Mouse (Mus musculus): ENCODE measurements around the gene Ak5. TPM values are rescaled to one million over a fixed set of nuclear protein-coding genes. Genes with fewer than 3 reads are reported as not detected.

Gene Ak5
- polyA plus RNA-seq, 1 experiment, result 0.18 TPM

DNA sequence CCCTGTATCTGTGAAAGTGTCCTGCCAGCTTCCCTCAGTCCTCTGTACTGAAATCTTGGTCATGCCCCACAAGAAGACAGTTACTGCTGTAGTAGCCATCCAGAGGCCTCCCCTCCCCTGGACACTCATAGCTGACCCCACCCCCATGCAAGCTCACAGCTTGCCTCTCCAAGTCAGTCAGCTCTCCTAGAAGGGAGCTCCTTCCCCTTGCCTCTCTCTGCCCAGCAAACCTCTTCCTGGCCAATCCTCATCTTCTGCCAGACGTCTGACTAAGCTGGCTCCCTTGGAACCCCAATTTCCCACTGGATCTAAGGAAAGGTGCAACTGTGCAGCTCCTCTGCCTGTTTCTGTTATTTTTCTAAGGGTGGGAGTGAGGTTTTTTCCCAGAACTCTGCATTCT is 90.9 kb downstream of the Ak5 start:
- H3K79me2 ChIP-seq (ENCODE audit: control insufficient read depth, insufficient read depth), result no peaks in the 10 kb centered on the region
- H3ac ChIP-seq (ENCODE audit: control insufficient read depth, insufficient read length, low read depth), result no peak overlapping the region
- H3K4me3 ChIP-seq (ENCODE audit: insufficient read depth, poor library complexity, severe bottlenecking), result no peak overlapping the region
- H3K27me3 ChIP-seq (ENCODE audit: control insufficient read depth, insufficient read depth, insufficient read length), result no peaks in the 10 kb centered on the region
- H3K36me3 ChIP-seq (ENCODE audit: control insufficient read depth, insufficient read depth), result no peaks in the 10 kb centered on the region
- H3K79me3 ChIP-seq (ENCODE audit: low read depth), result no peaks in the 10 kb centered on the region
- TF ChIP-seq MYOG (IDR thresholded peaks at IDR 0.05; ENCODE audit: control insufficient read depth, extremely low read depth, insufficient read length) (no peak), FOSL1 (IDR thresholded peaks at IDR 0.05; ENCODE audit: insufficient read depth, low read length, poor library complexity, severe bottlenecking) (no peak), CEBPB (IDR thresholded peaks at IDR 0.05; ENCODE audit: low read depth) (no peak), USF1 (IDR thresholded peaks at IDR 0.05; ENCODE audit: low read depth) (no peak), MAX (IDR thresholded peaks at IDR 0.05) (no peak), MYOD1 (IDR thresholded peaks at IDR 0.05; ENCODE audit: control insufficient read depth, insufficient read length, low read depth) (no peak), CTCF (IDR thresholded peaks at IDR 0.05; ENCODE audit: control insufficient read depth, insufficient read depth, insufficient read length) (no peak)

DNA sequence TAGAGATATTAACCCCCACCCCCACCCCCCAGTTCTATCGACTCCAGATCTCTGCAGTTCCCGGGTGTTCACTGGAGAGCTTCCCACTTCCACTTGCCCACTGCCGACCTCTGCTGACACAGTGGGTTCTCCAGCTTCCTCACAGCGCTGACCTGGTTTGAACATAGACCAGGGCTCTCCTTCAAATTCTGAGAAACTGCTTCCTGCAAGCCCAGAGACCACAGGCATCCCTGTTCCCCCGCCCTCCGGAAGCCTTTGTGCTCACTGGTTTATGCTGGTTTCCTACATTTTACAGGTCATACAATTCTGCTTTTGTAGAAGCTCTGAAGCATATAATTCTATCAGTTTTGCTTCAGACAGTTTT is 98.9 kb downstream of the Ak5 start:
- H3K36me3 ChIP-seq (ENCODE audit: control insufficient read depth, insufficient read depth), result no peaks in the 10 kb centered on the region
- no peaks in the 10 kb centered on the region for H3K27me3 ChIP-seq (ENCODE audit: control insufficient read depth, insufficient read depth, insufficient read length)
- H3K79me2 ChIP-seq (ENCODE audit: control insufficient read depth, insufficient read depth), result no peaks in the 10 kb centered on the region
- H3ac ChIP-seq (ENCODE audit: control insufficient read depth, insufficient read length, low read depth), result no peak overlapping the region
- no peak overlapping the region for H3K4me3 ChIP-seq (ENCODE audit: insufficient read depth, poor library complexity, severe bottlenecking)
- TF ChIP-seq MAX (IDR thresholded peaks at IDR 0.05) (no peak), FOSL1 (IDR thresholded peaks at IDR 0.05; ENCODE audit: insufficient read depth, low read length, poor library complexity, severe bottlenecking) (no peak), CEBPB (IDR thresholded peaks at IDR 0.05; ENCODE audit: low read depth) (no peak), MYOG (IDR thresholded peaks at IDR 0.05; ENCODE audit: control insufficient read depth, extremely low read depth, insufficient read length) (no peak), MYOD1 (IDR thresholded peaks at IDR 0.05; ENCODE audit: control insufficient read depth, insufficient read length, low read depth) (no peak), CTCF (IDR thresholded peaks at IDR 0.05; ENCODE audit: control insufficient read depth, insufficient read depth, insufficient read length) (no peak)
- no peaks in the 10 kb centered on the region for H3K79me3 ChIP-seq (ENCODE audit: low read depth)

DNA sequence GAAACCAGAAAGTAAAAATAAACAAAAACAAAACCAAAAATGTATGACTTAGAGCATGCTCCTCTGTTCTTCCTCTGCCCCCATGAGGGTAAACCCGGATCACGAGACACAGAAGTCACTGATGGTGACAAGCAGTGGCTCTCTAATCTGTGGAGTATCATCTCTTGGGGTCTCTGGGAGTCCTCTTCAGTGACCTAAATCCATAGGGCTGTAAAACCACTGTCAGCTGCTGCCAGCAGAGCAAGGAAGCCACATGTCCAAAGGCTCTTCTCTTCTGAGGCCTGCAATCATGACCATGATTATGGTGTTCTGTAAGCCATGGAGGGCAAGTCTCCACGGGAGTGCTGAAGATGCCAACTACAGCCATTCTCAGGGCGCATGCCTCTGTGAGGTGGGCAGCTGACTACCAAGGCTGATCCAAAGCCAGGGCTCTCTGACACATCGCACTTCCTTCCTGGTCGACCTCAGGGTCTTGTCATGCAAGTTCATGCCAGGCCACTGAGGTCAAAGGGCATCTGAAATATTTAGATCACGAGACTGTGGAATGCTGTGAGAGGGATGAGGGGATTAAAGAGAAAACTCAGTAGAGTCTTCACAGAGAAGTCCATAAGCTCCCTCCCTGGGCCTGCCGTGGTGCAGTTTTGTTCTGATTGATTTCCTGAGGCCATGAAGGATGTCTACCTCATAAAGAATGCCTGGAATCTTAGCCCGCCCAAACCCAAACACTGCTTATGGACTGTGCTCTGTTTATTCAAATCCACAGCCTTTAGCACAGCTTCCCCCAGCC is 99.5 kb downstream of the Ak5 start:
- no peaks in the 10 kb centered on the region for H3K79me3 ChIP-seq (ENCODE audit: low read depth)
- no peaks in the 10 kb centered on the region for H3K36me3 ChIP-seq (ENCODE audit: control insufficient read depth, insufficient read depth)
- H3K4me3 ChIP-seq (ENCODE audit: insufficient read depth, poor library complexity, severe bottlenecking), result no peak overlapping the region
- no peaks in the 10 kb centered on the region for H3K27me3 ChIP-seq (ENCODE audit: control insufficient read depth, insufficient read depth, insufficient read length)
- TF ChIP-seq MYOG (IDR thresholded peaks at IDR 0.05; ENCODE audit: control insufficient read depth, extremely low read depth, insufficient read length) (no peak), MYOD1 (IDR thresholded peaks at IDR 0.05; ENCODE audit: control insufficient read depth, insufficient read length, low read depth) (peak; percentile 30), MAX (IDR thresholded peaks at IDR 0.05) (no peak)
- no peaks in the 10 kb centered on the region for H3K79me2 ChIP-seq (ENCODE audit: control insufficient read depth, insufficient read depth)
- no peak overlapping the region for H3ac ChIP-seq (ENCODE audit: control insufficient read depth, insufficient read length, low read depth)

DNA sequence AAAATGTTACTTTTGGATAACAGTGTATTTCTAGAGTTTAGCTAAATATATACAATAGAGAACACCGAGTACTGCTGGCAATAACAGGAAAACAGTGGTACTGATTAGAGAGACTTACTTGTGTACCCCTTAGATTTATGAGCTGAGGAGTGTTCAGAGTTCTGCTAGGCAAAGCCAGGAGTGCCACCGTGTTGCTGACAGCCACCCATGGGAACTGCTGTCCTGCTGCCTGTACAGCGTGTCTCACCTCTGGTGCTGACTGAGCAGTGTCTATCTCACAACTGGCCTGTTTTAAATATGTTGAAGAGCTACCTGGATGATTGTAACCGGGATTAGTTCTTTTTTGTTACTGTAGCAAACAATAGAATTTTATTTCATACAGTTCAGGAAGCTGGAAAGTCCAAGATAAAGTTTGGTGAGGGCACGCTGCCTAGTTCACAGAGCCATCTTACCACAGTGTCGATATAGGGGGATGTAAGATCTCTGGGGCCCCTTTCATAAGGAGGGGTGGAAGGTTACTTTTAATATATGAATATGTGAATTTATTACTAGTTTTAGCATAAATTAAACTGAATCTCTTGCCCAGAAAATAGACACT is 103.5 kb downstream of the Ak5 start:
- H3ac ChIP-seq (ENCODE audit: control insufficient read depth, insufficient read length, low read depth), result no peak overlapping the region
- no peaks in the 10 kb centered on the region for H3K27me3 ChIP-seq (ENCODE audit: control insufficient read depth, insufficient read depth, insufficient read length)
- no peaks in the 10 kb centered on the region for H3K79me2 ChIP-seq (ENCODE audit: control insufficient read depth, insufficient read depth)
- no peak overlapping the region for H3K4me3 ChIP-seq (ENCODE audit: insufficient read depth, poor library complexity, severe bottlenecking)
- no peaks in the 10 kb centered on the region for H3K79me3 ChIP-seq (ENCODE audit: low read depth)
- no peak for TF ChIP-seq CEBPB (IDR thresholded peaks at IDR 0.05; ENCODE audit: low read depth)
- TF ChIP-seq MYOG (IDR thresholded peaks at IDR 0.05; ENCODE audit: control insufficient read depth, extremely low read depth, insufficient read length), result no peak
- TF ChIP-seq CTCF (IDR thresholded peaks at IDR 0.05; ENCODE audit: control insufficient read depth, insufficient read depth, insufficient read length), result no peak
- no peak for TF ChIP-seq USF1 (IDR thresholded peaks at IDR 0.05; ENCODE audit: low read depth)
- TF ChIP-seq FOSL1 (IDR thresholded peaks at IDR 0.05; ENCODE audit: insufficient read depth, low read length, poor library complexity, severe bottlenecking), result no peak
- no peak for TF ChIP-seq MAX (IDR thresholded peaks at IDR 0.05)
- TF ChIP-seq MYOD1 (IDR thresholded peaks at IDR 0.05; ENCODE audit: control insufficient read depth, insufficient read length, low read depth), result no peak
- no peaks in the 10 kb centered on the region for H3K36me3 ChIP-seq (ENCODE audit: control insufficient read depth, insufficient read depth)

DNA sequence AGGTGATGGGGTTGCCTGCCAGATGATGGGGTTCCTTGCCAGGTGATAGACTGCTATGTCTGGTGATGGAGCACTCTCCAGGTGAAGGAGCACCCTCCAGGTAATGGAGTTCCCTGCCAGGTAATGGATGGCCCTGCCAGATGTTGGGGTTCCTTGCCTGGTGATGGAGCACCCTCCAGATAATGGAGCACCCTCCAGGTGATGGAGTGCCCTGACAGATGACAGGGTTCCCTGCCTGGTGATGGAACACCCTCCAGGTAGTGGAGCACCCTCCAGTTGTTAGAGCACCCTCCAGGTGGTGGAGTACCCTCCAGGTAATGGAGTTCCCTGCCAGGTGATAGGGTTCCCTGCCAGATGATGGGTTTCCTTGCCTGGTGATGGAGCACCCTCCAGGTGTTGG is 104.3 kb downstream of the Ak5 start:
- Histone ChIP-seq H3K79me2 (ENCODE audit: control insufficient read depth, insufficient read depth) (no peaks in the 10 kb centered on the region), H3K27me3 (ENCODE audit: control insufficient read depth, insufficient read depth, insufficient read length) (no peaks in the 10 kb centered on the region), H3K36me3 (ENCODE audit: control insufficient read depth, insufficient read depth) (no peaks in the 10 kb centered on the region), H3ac (ENCODE audit: control insufficient read depth, insufficient read length, low read depth) (no peak overlapping the region), H3K4me3 (ENCODE audit: insufficient read depth, poor library complexity, severe bottlenecking) (no peak overlapping the region), H3K79me3 (ENCODE audit: low read depth) (no peaks in the 10 kb centered on the region)
- TF ChIP-seq MAX (IDR thresholded peaks at IDR 0.05) (no peak), CEBPB (IDR thresholded peaks at IDR 0.05; ENCODE audit: low read depth) (no peak), USF1 (IDR thresholded peaks at IDR 0.05; ENCODE audit: low read depth) (no peak), FOSL1 (IDR thresholded peaks at IDR 0.05; ENCODE audit: insufficient read depth, low read length, poor library complexity, severe bottlenecking) (no peak), MYOG (IDR thresholded peaks at IDR 0.05; ENCODE audit: control insufficient read depth, extremely low read depth, insufficient read length) (no peak), MYOD1 (IDR thresholded peaks at IDR 0.05; ENCODE audit: control insufficient read depth, insufficient read length, low read depth) (no peak), CTCF (IDR thresholded peaks at IDR 0.05; ENCODE audit: control insufficient read depth, insufficient read depth, insufficient read length) (no peak)
